Mouse (Mus musculus) adrenal gland, postnatal 25 days (tissue): ENCODE data around the gene Zfp106. TPM values are rescaled to one million over a fixed set of nuclear protein-coding genes. Genes with fewer than 3 reads are reported as not detected.
A peak's percentile ranks its signal among the peaks of the same experiment; 100 is the strongest.
"Not testable (repeated sequence)": the region's sequence is repeated elsewhere in the genome, so short reads cannot be mapped to it uniquely, and the experiment has no call there.

Source experiments
- DNase-seq: peaks from one replicate; pipeline ENCODE4 v3.0.0; 2021; ENCODE audit warnings: mixed read lengths
- long read RNA-seq: library from polyadenylated mRNA; stranded (forward); transcript quantifications from one replicate; pipeline ENCODE4 v2.0.0, GENCODE M21; 2021
- total RNA-seq: library from RNA; stranded (reverse); gene quantifications from 2 replicates; pipeline ENCODE4 v1.2.3, GENCODE M21; 2021

The Zfp106 gene
- 95.5 and 104 TPM in 2 replicates for total RNA-seq
- long read RNA-seq, partial matches to known transcripts, result 13 of 25 reads
- long read RNA-seq, other reads (novel, unspliced or antisense), result 12 of 25 reads

- DNase-seq, result peak; percentile 88
Observed at GRCm38 (mm10) chr2:120563235-120563990, at the start of gene Zfp106. Gene Zfp106 (minus strand): TSS chr2:120563843.

DNA sequence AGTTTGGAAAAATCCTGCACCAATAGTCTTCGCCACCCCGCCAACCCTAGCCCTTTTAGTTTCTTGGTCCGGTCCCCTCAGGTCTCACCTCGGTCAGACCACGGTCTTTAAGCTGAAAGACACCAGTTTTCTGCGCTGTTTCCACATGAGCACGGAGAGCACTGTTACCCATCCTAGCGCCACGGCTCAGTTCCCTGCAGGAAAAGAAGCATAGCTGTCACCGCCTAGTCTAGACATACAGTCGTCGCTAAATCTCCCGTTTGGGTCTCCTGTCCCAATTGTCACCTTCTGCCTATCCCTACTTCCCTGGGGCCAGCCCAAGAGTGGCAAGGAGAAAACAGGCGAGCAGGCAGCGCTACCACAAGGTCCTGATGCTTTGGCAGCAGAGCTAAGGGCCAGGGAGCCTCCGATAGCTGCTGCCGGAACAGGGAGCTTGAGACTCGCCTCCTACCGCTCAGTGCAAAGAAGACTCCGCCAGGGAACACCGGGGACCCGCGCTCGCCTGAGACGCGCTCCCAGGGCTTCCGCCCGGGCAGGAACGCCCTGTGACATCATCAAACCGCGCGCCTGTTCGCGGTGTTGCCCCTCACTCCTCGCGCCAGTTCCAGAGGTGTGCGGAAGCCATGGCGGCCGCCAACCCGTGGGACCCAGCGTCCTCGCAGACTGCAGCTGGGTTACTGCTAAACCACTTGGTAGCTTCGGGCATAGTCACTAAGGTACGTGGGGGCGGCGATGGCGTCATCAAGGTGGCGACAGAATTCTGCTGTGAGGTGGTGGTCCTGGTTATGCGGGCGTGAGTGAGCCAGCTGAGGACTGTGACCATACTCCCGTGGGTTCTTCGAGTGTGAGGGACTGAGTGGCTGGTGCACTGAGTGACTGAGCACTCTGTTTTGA is 45.4 kb upstream of the Zfp106 start, which contains the start of the genes Haus2 and Lrrc57:
Gene Haus2 (plus strand): TSS at position 554 of the 894 bp plus-strand sequence.
Gene Lrrc57 (minus strand): TSS at position 691 of the 894 bp plus-strand sequence.
- DNase-seq, result peak; percentile 92

- no peak for DNase-seq
Observed at GRCm38 (mm10) chr2:120606021-120606690, 42.5 kb upstream of the Zfp106 start.

DNA sequence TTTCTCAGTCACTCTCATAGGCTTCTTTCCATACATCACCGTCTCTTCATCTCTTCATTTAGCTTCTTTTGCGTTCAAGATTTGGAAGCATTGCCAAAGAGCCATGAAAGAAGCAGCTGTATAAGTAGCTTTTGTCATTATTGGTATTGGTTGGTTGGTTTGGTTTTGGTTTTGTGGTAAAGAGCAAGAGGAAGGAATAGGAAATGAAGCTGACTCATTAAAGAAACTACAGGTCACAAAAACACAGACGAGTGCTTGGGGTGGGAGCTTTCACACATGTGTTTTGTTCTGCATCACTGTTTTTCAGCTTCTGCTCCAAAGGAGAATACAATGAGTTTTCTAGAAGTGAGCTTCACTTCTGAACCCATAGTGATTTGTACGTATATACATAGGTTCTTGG is 35.9 kb upstream of the Zfp106 start:
- no peak for DNase-seq

GRCm38 (mm10) chr2:120597734-120598133 is 34.1 kb upstream of the Zfp106 start:
- no peak for DNase-seq

DNA sequence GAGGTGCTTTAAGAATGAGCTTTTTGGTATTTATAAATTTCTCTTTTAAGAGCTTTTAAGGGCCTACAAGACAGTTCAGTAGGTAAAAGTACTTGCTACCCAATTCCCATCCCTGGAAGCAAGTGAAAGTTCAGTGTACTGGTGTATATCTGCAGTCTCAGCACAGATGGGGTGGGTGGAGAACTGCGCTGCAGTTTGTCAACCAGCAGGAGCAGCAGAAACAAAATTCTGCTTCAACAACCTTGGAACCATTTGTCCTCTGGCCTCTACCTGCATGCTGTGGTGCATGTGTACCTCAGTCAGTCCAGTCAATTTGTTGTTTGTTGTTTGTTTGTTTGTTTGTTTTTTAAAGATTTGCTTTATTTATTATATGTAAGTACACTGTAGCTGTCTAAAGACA is 28.6 kb upstream of the Zfp106 start:
- DNase-seq, result no peak

- no peak for DNase-seq
Observed at GRCm38 (mm10) chr2:120589759-120590158, 26.1 kb upstream of the Zfp106 start.

- DNase-seq, result no peak
Observed at GRCm38 (mm10) chr2:120578286-120578685, 14.6 kb upstream of the Zfp106 start.

DNA sequence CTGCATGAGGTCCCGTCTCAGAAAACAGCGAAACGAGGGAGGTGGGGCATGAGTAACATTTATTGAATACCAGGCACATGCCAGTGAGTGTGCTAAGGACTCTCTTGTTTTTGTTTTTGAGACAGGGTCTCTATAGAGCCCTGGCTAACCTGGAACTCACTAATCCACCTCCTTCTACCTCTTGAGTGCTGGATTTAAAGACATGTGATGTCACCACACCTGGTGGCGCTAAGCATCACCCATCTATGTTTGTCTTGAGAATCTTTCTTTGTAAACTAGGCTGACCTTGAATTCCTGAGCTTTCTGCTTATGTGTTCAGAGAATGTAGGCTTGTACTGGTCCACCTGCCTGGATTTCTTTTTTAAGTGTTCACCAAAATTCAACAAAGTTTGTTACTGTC is 14.2 kb upstream of the Zfp106 start:
- DNase-seq, result no peak

DNA sequence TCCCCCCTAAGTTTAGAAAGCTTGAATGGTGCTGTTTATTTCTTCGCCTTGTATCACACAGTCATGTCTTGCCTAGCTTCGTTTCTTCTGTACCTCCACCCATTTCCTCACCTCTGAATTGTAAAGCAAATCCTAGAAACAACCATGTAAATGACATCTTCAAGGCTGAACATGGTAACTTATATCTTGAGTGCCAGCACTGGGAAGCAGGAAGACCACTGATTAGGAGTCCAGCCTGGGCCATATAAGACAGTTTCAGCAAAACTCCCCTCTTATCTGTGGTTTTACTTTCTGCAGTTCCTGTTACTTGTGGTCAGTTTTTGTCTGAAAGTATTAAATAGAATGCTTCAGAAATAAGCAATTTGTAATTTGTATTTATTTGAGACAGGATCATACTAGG is 12.3 kb upstream of the Zfp106 start:
- DNase-seq, result no peak

DNA sequence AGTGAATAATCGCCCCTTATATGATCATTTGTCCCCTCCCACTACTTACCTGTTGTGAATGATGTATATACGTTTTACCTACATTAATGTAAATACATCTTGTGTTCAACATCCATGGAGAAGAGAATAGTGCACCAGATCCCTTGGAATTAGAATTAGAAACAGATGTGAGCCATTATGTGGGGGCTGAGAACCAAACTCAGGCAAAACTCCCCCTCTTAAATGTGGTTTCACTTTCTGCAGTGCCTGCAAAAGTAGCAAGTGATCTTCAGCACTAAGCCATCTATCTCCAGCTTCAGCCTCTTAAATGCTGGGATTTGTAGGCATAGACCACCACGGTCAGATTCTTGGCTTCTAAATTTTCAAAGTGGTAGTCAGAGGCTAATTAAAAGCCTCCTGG is 11.5 kb upstream of the Zfp106 start:
- no peak for DNase-seq

DNA sequence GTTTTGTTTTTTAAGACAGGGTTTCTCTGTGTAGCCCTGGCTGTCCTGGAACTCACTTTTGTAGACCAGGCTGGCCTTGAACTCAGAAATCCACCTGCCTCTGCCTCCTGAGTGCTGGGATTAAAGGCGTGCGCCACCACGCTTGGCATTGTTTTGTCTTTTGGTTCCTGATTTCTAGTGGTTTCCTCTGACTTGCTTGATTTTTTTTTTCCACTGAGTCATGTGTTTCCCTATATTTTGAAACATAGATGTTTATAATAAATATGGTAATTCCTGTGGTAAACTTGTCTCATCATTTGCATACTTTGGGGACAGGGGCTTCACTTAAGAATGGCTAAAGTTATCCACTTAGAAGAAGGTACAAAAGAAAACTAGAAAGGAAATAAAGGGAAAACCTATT is 8.5 kb upstream of the Zfp106 start:
- DNase-seq, result not testable (repeated sequence)

GRCm38 (mm10) chr2:120571081-120571480 is 7.4 kb upstream of the Zfp106 start:
- DNase-seq, result no peak

GRCm38 (mm10) chr2:120567798-120568320 is 4.2 kb upstream of the Zfp106 start:
- DNase-seq, result no peak

GRCm38 (mm10) chr2:120566886-120567797 is 3.5 kb upstream of the Zfp106 start, which contains the start of gene Snap23:
Gene Snap23 (plus strand): TSS chr2:120567671.
- peak; percentile 93 for DNase-seq

DNA sequence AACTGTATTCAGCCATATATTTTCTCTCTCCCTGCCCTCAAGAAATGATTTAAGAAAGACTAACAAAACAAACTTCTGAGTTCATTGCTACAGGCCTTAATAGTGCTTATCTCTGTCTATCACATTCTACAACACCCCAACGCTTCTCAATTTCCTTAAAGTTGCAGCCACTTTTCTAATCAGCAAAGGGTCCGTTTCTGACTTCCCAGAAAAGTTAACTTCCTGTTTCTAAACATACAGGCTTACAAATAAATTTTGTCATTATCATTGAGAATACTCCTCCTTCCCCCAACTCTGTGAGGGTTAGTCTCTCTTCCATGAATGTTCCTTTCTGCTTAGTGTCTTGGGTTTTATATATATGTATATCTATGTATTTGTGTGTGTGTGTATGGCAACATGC is 1.7 kb upstream of the Zfp106 start:
- DNase-seq, result no peak

GRCm38 (mm10) chr2:120564548-120565188 is 1.0 kb upstream of the Zfp106 start:
- DNase-seq, result not testable (repeated sequence)

- DNase-seq, result no peak
Observed at GRCm38 (mm10) chr2:120562859-120563234, 796 bp downstream of the Zfp106 start.

GRCm38 (mm10) chr2:120561524-120561923 is 2.1 kb downstream of the Zfp106 start:
- no peak for DNase-seq

DNA sequence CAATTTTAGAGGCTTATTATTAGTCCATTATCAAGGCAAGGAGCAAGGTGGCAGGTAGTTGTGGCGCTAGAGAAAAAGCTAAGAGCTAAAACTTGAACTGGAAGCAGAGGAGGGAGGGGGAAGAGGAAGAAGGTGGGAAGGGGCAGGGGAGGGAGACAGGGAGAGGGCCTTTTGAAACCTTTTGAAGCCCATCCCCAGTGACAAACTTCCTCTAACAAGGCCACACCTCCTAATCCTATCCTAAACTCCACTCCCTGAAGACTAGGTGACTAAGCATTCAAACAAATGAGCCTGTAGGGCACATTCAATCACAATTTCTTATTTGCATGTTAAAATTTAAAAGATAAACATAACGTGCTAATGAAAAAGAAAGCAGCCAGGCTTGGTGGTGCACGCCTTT is 4.8 kb downstream of the Zfp106 start:
- DNase-seq, result no peak
